Mouse (Mus musculus) cerebellum, adult 2 months (tissue): ENCODE results near the gene Hs1bp3.

Experiments used
- CTCF ChIP-seq: fragments of 200-500 bp; IDR thresholded peaks from 2 replicates; pipeline ENCODE4 v1.5.1; 2011; ENCODE audit warnings: low read depth, mild to moderate bottlenecking, control low read depth, low read length, moderate library complexity, borderline replicate concordance; ENCODE audit not compliant: insufficient read depth
- POLR2A ChIP-seq: fragments of 200-500 bp; IDR thresholded peaks from 2 replicates; pipeline ENCODE4 v1.6.1; 2011; ENCODE audit warnings: low read length, control low read depth, borderline replicate concordance; ENCODE audit not compliant: insufficient read depth

- no peak for TF ChIP-seq POLR2A
- TF ChIP-seq CTCF, result no peak
These were observed 21.9 kb upstream of the Hs1bp3 start for GRCm38 (mm10) chr12:8291157-8291853.
